Mouse (Mus musculus) CH12.LX (cell line): ENCODE measurements around the gene BC035044.

Experiments used
- CTCF ChIP-seq, 2 experiments: IDR thresholded peaks in 1 of 2; conservative IDR thresholded peaks in 1 of 2; 2 replicates each; pipeline ENCODE4 v1.5.1; 2011 to 2012; ENCODE audit warnings: low read depth in 2 of 2, low read length in 2 of 2, improper control_type of control experiment in 1 of 2, inconsistent platforms in 1 of 2, mild to moderate bottlenecking in 1 of 2, moderate library complexity in 1 of 2
- EP300 ChIP-seq: IDR thresholded peaks from 2 replicates; pipeline ENCODE4 v1.6.1; 2011; ENCODE audit warnings: low read length, improper control_type of control experiment
- JUND ChIP-seq: conservative IDR thresholded peaks from 2 replicates; pipeline ENCODE4 v1.6.1; 2011; ENCODE audit warnings: low read depth, low read length, improper control_type of control experiment
- POLR2A ChIP-seq: IDR thresholded peaks from 2 replicates; pipeline ENCODE4 v1.6.1; 2011; ENCODE audit warnings: low read depth, mild to moderate bottlenecking, improper control_type of control experiment, low read length
- SMC3 ChIP-seq: IDR thresholded peaks from 2 replicates; pipeline ENCODE4 v1.6.1; 2011; ENCODE audit warnings: low read depth, low read length, improper control_type of control experiment
- ZKSCAN1 ChIP-seq: IDR thresholded peaks from 2 replicates; pipeline ENCODE4 v1.6.1; 2012; ENCODE audit warnings: low read depth, inconsistent platforms, low read length, improper control_type of control experiment, borderline replicate concordance
- ZNF384 ChIP-seq: IDR thresholded peaks from 2 replicates; pipeline ENCODE4 v1.6.1; 2012; ENCODE audit warnings: low read depth, low read length, improper control_type of control experiment, inconsistent platforms

DNA sequence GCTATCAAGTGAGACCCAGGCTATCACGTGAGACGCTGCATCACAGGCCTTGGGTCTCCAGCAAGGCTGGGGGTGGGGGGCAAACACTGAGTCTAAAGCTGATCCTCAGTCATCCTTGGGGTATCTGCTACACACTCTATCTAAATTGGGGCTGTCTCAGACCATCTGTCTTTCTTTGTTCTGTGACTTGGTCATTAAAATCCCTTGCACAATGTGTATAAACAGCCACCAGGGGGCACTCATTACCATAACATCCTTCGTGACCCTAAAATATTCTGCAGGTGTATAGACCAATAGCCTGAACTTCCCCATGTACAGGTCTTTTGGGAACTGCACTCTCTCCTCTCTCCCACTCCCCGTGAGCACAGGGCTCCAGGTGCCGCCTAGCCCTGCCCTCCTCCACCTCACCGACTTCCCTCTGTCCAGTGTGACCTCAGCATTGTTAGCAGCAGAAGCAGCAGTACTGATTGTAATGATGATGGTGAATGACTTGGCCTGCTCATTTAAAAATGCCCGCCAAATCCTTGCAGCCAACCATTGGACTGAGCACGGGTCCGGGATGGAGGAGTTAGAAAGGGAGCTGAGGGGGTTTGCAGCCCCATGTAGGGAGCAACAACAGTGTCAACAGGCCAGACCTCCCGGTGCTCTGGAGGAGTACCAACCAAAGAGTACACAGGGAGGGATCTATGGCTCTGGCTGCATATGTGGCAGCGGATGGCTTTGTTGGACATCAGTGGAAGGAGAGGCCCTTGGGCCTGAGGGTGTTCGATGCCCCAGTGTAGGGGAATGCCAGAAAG, 36.7 kb downstream of the BC035044 start:
- TF ChIP-seq SMC3 (peak; percentile 79), CTCF (conservative IDR thresholded peaks at IDR 0.05 in 1 of 2, IDR thresholded peaks at IDR 0.05 in 1 of 2; ENCODE audit: low read depth in 2 of 2, low read length in 2 of 2) (peak; percentile 44 to 80), ZNF384 (no peak), JUND (no peak), ZKSCAN1 (no peak), EP300 (no peak), POLR2A (peak; percentile 46; the same call in 1 of the 2 replicates)
